Mouse (Mus musculus) liver, embryonic 14.5 days (tissue): ENCODE measurements around the gene Ell.

Experiments
- CTCF ChIP-seq: IDR thresholded peaks from 2 replicates; pipeline ENCODE4 v1.5.1; 2016; ENCODE audit warnings: antibody characterized with exemption, low read depth, control low read depth
- EP300 ChIP-seq: IDR thresholded peaks from 2 replicates; pipeline ENCODE4 v1.6.1; 2016; ENCODE audit warnings: antibody characterized with exemption, low read depth

- TF ChIP-seq CTCF = no peak
- no peak for TF ChIP-seq EP300
Measured at GRCm38 (mm10) chr8:70599507-70600290, 60.4 kb downstream of the Ell start.
